Mouse (Mus musculus) heart, adult 2 months (tissue): ENCODE measurements around the gene Rhof.

Source experiments
- CTCF ChIP-seq: fragments of 200-600 bp; IDR thresholded peaks from 2 replicates; pipeline ENCODE4 v1.8.1; 2022; ENCODE audit warnings: antibody characterized with exemption, mild to moderate bottlenecking, moderate library complexity
- EP300 ChIP-seq: fragments of 200-500 bp; IDR thresholded peaks from 2 replicates; pipeline ENCODE4 v1.6.1; 2011; ENCODE audit warnings: low read depth, low read length, control low read depth; ENCODE audit not compliant: insufficient read depth
- POLR2A ChIP-seq: fragments of 200-500 bp; IDR thresholded peaks from 2 replicates; pipeline ENCODE4 v1.6.1; 2011; ENCODE audit warnings: mild to moderate bottlenecking, low read depth, low read length, control low read depth; ENCODE audit not compliant: insufficient read depth

DNA sequence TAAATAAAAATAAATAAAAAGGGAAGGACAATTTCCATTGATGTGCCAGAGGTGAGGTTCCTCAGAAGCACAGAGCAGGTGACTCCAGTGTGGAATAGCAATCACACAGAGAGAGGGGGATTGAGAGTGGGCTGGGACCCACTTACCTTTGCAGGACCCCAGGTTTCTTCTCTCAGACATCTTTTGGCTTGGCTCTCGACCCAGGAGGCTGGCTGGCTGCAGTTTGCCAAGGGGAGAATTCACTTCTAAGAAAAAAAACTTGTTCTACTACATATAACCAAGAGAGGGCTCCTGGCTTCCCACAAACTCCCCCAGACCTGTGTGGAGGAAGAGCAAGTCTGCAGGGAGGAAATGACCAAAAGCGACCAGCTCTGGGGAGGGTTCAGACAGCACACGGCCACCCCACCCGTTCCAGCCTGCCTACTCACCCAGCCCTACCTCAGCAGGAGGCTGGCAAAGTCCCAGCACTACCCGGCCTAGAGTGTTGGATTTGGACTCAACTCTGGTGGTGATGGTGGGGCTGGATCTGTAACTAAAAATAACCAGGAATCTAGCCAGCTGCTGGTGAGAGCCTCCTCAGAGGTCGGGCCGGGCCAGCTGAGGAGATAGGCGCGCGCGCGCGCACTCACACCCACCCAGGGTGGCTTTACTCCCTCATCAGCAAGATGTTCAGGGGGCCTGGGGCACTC is 1.8 kb upstream of the Rhof start:
- no peak for TF ChIP-seq CTCF
- TF ChIP-seq POLR2A: 0 out of 2 replicates have a peak, but pooled peaks have one; percentile 40
- TF ChIP-seq EP300: peak; percentile 84
